ENCODE assay signal across 8 mouse cellular contexts in the genomic region with DNA sequence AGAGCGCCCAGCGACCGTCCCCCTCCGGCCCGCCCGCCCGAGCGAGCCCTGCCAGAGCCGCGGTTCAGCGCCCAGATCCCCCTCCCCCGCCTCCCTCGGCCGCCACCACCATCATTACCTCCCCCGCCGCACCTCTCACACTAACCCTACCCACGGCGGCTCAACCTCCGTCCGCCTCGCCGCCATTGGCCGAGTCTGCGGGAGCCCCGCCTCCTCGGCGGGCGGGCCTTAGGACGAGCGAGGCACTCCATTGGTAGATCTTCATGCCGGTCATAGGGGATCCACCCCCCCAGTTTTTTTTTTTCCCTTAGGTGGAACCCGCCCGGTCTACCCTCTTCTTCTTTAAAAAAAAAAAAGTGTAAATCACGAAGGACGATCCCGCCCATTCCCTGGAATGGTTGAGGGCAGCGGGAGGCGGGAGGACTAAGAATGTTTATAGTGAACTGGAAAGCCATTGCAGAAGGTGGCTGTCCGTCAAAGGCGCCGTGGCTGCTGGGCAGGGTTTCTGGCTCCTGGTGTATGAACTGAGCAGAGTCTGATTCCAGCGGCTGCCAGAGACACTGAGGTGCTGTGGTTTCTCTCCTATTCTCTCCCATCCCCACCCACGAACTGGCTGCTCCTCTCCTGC. TPM values are rescaled to one million over a fixed set of nuclear protein-coding genes. Genes with fewer than 3 reads are reported as not detected.
DNase-seq lines count a peak whose midpoint lies in the region; ATAC-seq lines count a peak whose summit lies in the region.

No protein-coding gene starts in this region.

- under 1% methylated on average over 29 of the region's 43 CpGs for WGBS in hindbrain, embryonic 11.5 days

- H3K9me3 ChIP-seq in hindbrain, embryonic 11.5 days (ENCODE audit: control insufficient read depth, low read length): no peaks in the 10 kb centered on the region

- no peaks in the 10 kb centered on the region for H3K27me3 ChIP-seq in hindbrain, embryonic 11.5 days (ENCODE audit: control insufficient read depth, insufficient read depth, low read length)

- H3K4me3 ChIP-seq in hindbrain, embryonic 11.5 days (ENCODE audit: low read depth, low read length): peak overlapping the region; percentile 79

- H3K27ac ChIP-seq in hindbrain, embryonic 11.5 days (ENCODE audit: low read depth, low read length): peak overlapping the region; percentile 93

- H3K36me3 ChIP-seq in hindbrain, embryonic 11.5 days (ENCODE audit: control insufficient read depth, insufficient read depth, low read length): no peaks in the 10 kb centered on the region

- DNase-seq in Muller cell, postnatal 12 days (ENCODE audit: inconsistent ontology term): peak; percentile 99
- DNase-seq in cerebellum, adult 9-11 months: peak; percentile 98
- DNase-seq in frontal cortex, adult 2 months (ENCODE audit: extremely low spot score in 1 of 2, low spot score in 1 of 2): peak; percentile 95 to 98
- DNase-seq in hindbrain, embryonic 11.5 days (ENCODE audit: low spot score): peak; percentile 96
- DNase-seq in layer of hippocampus, postnatal 10 days (ENCODE audit: low spot score in 2 of 2): peak; percentile 97 to 98
- peak; percentile 96 for DNase-seq in lung, postnatal 10 days
- peak; percentile 97 for DNase-seq in ovary, postnatal 36 days (ENCODE audit: low spot score)
- DNase-seq in thymus, postnatal 25 days: peak; percentile 97

- peak overlapping the region; percentile 88 for H3K9ac ChIP-seq in hindbrain, embryonic 11.5 days (ENCODE audit: low read depth, low read length)

- H3K4me1 ChIP-seq in hindbrain, embryonic 11.5 days (replicated peaks; ENCODE audit: control insufficient read depth, insufficient read depth, low read length): no peaks in the 10 kb centered on the region

- peak overlapping the region; percentile 72 for H3K4me2 ChIP-seq in hindbrain, embryonic 11.5 days (replicated peaks; ENCODE audit: low read depth, low read length)

- peak; percentile 99 for ATAC-seq in hindbrain, embryonic 11.5 days (ENCODE audit: low FRiP score)

RNA-seq across cellular contexts. Expression of gene Ehbp1, which starts 55.1 kb away (rescaled TPM):
- polyA plus RNA-seq in frontal cortex, adult 2 months (2012; rRNA removed): 29.2 and 32.5 TPM in 2 replicates
- 15.0 and 24.8 TPM in 2 replicates for polyA plus RNA-seq in hindbrain, embryonic 11.5 days (2014; fragmentation: Nextera tagmentation; extraction: Ambion mirVana)
- total RNA-seq in layer of hippocampus, postnatal 10 days (2021): 10 to 100 TPM; 60.8 to 66.3 TPM

Comparison
In these comparisons a context has a peak if more than half of its experiments do, and no peak if none do; other contexts are left out.
1. Peak in every context shown above with its lines: DNase-seq, ATAC-seq, H3K4me3 ChIP-seq and H3K27ac ChIP-seq.